Mouse (Mus musculus) urinary bladder, postnatal 36 days (tissue): Measurements from ENCODE around the gene Ly6g5c.

Experiments used
- DNase-seq, 2 experiments: peaks; one replicate each; pipeline ENCODE4 v3.0.0; 2022; ENCODE audit warnings: low spot score in 2 of 2, mixed read lengths in 1 of 2

The Ly6g5c gene

GRCm38 (mm10) chr17:35140490-35140996, 32.5 kb downstream of the Ly6g5c start:
- DNase-seq, result no peak

- no peak for DNase-seq
Observed at GRCm38 (mm10) chr17:35141971-35142370, 33.9 kb downstream of the Ly6g5c start.

GRCm38 (mm10) chr17:35146139-35146538, 38.1 kb downstream of the Ly6g5c start:
- no peak for DNase-seq

- no peak for DNase-seq
Observed at GRCm38 (mm10) chr17:35147348-35147747, 39.3 kb downstream of the Ly6g5c start.

- no peak for DNase-seq
Observed at GRCm38 (mm10) chr17:35147922-35148639, 40.0 kb downstream of the Ly6g5c start.

GRCm38 (mm10) chr17:35152121-35152520, 44.0 kb downstream of the Ly6g5c start:
- DNase-seq, result no peak

- DNase-seq, result no peak
Observed at GRCm38 (mm10) chr17:35153077-35153476, 45.0 kb downstream of the Ly6g5c start.

- no peak for DNase-seq
Observed at GRCm38 (mm10) chr17:35153931-35154330, 45.9 kb downstream of the Ly6g5c start.

GRCm38 (mm10) chr17:35154616-35155015, 46.5 kb downstream of the Ly6g5c start:
- no peak for DNase-seq

GRCm38 (mm10) chr17:35155451-35155850, 47.4 kb downstream of the Ly6g5c start:
- DNase-seq, result no peak

- DNase-seq, result no peak
Observed at GRCm38 (mm10) chr17:35156461-35157200, 48.6 kb downstream of the Ly6g5c start.

- DNase-seq, result no peak
Observed at GRCm38 (mm10) chr17:35157254-35157653, 49.2 kb downstream of the Ly6g5c start.

- DNase-seq, result no peak
Observed at GRCm38 (mm10) chr17:35157661-35158175, 49.6 kb downstream of the Ly6g5c start.

- DNase-seq, result no peak
Observed at GRCm38 (mm10) chr17:35158850-35159593, 50.9 kb downstream of the Ly6g5c start.

- no peak for DNase-seq
Observed at GRCm38 (mm10) chr17:35159638-35160037, 51.6 kb downstream of the Ly6g5c start.

GRCm38 (mm10) chr17:35161421-35161820, 53.3 kb downstream of the Ly6g5c start:
- DNase-seq, result no peak
